Mouse (Mus musculus): Measurements from ENCODE around the gene Helt.
"Not testable (repeated sequence)": the region's sequence is repeated elsewhere in the genome, so short reads cannot be mapped to it uniquely, and the experiment has no call there.

Helt gene

DNA sequence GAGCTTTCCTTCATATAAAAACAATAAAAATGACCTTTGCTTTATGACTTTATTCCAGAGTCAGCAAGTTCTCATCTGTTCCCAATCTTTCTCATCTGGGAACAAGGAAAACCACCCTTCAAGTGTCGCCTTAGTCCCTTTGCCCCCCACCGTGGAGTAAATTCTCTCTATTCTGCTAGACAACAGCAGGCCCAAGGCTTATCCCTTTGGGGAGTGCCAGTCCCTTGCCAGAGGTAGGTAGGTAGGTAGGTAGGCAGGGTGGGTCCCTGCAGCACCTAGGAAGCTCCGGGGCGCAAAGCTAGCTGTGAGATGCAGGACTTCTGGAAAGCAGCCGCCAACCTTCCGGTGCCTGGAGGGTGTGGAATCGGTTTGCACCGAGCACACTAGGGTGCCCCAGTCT is 1.5 kb upstream of the Helt start:
- no peak for DNase-seq

DNA sequence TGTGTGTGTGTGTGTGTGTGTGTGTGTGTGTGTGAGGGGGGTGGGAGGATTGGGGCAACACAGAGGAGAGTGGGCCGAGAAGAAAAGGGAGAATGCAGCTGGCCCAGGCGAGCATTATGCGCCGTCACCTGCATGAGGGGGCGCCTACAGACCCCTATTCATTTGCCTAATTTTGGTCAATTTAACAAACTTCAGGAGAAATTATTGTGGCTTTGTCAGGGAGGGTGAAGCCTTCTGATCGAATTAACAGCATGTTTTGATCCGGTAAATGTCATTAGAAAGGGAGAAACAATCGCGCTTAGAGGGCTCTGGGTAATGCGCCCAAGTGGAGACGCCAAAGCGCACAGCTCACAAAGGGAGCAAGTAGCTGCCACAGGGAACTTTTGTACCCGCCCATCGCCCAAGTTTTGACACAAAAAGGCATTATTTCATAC is 647 bp upstream of the Helt start:
- no peak for DNase-seq

DNA sequence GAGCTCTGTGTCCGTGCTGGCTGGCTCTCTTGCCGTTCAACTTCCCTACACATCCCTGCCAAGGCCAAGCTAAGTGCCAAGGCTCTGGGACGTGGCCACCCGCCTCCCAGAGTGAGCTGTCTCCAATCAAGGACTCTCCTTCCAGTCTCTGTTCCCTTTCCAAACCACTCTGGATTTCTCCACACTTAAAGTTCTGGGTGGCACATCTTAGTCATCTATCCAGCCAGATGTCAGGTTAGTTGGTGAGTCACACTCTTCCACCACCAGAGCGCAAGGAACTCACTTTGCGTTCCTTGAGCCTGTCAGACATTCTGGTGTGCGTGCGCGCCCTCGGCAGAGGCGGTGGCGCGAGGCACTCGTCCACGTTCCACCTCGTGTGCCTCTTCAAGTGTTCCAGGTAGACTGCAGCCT is 725 bp downstream of the Helt start:
- DNase-seq: no peak

DNA sequence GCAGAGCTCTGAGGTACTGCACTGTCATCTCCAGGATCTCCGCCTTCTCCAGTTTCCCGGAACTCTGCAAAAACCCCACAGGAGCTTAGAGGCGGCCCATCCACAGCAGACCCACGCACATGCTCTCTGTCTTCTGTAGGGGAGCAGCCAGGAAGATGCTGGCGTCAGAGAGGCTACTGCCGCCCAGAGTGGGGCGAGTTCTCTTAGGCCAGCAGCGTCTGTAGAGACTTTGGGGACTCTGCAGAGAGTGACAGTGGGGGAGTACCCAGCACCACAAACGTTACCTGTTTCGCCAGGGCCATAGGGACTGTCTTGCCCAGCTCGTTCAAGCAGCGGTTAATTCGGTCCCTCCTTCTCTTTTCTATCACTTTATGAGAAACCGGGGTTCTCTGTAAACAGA is 1.3 kb downstream of the Helt start:
- no peak for DNase-seq

DNA sequence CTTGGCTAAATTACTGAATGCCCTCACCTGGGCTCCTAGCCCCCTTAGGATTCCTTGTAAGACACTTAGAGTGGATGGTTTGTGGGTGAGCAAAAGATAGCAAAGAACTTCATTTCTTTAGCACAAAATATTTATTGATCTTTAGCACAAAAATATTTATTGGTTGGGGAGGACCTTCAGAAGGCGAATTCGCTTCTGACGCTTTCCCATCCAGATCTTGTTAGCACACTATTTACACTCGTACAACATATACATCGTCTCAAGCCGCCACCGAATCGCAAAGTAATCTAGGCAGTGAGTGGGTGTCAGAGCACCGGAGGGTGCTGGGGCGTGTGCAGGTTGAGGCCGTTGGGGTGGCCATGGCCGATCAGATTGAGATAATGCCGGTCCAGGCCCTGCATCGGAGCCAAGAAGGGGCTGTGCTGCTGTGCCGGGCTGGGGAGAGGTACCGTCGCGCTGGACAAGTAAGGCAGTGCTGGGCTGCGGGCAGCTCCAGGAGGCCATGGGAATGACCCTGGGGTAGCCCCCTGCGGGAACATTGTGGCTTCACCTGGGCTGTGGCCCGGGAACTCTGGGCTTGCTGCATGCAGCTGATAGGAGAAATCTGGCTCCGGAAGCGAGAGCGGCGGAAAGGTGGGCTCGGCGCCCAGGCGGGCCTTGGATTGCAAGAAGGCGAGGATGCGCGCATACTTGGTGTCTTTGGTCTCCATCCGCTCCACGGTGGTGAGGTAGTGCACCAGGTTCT is 2.4 kb downstream of the Helt start:
- no peak for DNase-seq

DNA sequence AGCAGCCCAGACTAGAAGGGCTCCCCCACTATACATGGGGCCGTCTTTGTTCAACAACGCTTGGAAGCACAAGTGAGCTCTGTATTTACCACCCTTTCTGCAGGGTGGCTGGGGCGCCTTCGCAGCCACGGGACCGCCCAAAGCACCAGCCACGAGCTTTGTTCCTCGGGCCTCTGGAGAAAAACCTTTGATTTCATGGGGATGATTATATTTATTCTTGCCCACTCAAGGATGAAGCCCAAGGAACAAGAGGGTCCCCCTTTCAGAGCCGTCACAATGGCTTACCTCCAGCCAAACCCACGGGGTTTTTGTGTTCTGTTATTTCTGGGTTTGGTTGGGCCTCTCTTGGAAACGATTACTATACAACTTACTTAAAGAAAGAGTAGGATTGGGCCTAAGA is 5.2 kb downstream of the Helt start:
- DNase-seq: no peak

DNA sequence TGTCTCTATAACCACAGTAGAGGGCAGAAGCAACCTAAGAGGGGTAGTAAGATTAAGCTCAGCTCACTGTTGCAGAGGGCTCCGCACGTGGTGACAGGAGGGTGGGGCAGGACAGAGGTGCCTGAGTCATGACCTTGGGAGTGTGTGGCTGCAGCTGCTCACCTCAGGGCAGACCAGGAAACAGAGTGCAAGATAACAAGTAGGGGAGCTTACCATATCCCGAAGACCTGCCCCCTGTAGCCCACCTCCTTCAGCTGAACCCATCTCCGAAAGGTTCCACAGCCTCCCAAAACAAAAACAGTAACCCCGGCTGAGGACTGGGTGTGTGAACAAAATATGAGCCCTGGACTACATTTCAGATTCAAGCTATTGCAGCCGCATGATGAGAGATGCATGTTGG is 6.5 kb downstream of the Helt start:
- DNase-seq: no peak

DNA sequence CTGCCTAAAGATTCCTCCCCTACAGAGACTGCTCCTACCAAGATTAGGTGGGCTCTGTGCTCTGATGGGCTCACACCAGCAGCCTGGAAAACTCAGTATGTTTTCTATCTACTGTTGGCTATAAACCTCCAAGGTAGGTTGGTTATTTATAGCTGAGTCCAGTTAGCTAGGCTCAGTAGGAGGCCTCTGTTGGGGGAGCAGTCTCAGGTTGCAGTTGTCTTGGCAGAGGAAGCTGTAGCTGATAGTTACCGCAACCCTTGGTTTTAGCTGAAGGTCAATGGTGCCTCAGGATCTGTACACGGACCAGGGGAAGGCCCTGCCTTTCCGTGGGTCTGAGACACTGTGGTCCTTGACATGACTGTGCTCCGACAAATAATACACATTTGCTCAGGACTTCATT is 8.5 kb downstream of the Helt start:
- no peak for DNase-seq

DNA sequence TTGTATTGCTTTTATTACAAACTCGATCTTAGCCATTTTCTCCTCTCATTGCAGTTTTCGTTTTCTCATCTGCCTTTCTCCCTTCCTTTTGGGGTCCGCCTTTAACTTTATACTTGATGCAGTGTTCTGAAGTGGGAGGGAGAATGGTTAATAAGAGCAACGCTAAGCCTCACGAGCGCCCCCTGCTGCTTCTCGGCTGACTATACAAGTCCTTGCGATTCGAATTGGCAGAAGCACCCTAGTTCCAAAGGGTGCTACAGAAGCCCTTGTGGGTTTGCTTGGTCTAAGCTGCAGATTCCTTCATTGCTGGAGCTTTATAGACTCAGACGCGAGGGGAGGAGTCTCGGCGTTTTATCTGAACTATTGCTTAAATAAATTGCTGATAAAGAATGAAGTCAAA is 12.9 kb downstream of the Helt start:
- peak; percentile 51 for DNase-seq

DNA sequence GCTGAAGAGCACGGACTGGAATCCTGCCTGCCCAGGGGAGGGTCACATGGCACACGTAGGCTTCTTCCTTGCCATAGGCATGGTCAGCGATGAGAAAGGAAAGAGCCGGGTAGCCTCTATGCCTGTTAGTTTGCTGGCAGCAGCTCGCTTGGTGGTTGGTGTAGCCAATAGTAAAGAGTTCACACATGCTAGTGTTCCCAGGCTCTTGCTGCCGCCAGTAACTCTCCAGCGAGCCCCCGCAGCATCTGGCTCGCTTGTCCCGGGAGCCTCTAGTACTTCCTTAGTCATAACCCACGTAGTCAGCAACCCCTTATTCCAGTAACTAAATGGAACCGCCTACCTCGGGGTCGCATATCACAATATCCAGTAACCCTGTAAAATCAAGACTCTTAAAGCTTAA is 17.5 kb downstream of the Helt start:
- DNase-seq: no peak

DNA sequence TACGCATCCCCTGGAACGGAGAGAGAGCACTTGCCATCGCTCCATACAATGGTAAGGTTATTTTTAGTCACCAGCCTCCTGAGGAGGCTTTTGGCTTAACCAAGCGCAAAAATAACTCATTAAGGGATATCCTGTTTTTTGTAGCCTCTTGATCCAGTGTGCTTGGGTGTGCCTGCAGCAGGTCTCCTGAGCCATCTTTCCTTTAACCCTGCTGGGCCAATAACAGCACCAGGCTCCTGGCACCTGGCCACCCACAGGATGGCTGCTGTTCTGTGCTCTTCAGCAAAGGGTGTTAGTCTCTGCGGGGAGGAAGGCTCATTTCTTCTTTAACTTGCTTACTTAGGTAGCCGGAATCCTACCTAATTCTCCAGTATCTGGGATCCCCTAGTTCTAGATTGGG is 23.7 kb downstream of the Helt start:
- DNase-seq: no peak

DNA sequence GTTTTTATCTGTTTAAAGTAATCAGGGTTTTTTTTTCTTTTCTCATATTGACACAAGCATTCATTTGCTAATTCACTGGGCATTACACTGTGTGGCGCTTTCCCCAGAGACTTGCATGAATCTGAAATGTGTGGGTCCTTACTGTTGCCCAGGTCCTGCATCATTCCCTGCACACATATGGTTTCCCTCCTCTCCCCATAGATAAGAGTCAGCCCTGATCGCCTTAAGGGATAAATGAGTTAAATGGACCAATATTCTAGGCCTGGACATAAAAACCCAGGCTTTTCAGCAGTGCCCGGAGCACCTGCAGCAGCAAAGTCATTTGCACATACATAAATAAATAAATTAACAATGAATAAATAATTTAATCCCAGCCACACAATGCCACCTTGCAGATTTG is 24.3 kb downstream of the Helt start:
- DNase-seq: no peak

DNA sequence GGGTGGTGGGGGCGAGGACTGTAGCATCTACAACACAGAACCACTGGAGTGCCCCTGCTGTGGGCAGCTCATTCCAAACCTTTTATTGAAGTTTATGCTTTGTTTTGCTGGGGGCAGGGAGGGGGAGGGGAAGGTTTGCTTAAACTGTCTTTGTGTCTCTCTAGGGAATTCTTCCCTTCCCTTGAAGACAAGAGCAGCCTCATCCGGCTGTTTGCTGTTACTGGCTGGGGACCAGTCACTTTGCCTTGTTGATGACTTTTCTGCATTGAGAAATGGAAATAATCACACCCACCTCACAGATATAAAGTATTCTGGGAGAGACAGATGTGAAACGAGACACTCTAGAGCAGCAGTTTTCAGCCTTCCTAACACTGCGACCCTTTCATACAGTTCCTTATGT is 27.7 kb downstream of the Helt start:
- no peak for DNase-seq

DNA sequence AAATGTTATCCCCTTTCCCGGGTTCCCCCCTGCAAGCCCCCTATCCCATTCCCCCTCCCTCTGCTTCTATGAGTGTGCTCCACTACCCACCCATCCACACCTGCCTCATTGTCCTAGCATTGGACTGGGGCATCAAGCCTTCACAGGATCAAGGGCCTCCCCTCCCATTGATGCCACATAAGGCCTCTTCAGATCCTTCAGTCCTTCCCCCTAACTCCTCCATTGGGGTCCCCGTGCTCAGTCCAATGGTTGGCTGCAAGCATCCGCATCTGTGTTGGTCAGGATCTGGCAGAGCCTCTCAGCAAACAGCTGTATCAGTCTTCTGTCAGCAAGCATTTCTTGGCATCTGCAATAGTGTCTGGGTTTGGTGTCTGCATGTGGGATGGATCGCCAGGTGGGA is 30.3 kb downstream of the Helt start:
- DNase-seq: not testable (repeated sequence)

DNA sequence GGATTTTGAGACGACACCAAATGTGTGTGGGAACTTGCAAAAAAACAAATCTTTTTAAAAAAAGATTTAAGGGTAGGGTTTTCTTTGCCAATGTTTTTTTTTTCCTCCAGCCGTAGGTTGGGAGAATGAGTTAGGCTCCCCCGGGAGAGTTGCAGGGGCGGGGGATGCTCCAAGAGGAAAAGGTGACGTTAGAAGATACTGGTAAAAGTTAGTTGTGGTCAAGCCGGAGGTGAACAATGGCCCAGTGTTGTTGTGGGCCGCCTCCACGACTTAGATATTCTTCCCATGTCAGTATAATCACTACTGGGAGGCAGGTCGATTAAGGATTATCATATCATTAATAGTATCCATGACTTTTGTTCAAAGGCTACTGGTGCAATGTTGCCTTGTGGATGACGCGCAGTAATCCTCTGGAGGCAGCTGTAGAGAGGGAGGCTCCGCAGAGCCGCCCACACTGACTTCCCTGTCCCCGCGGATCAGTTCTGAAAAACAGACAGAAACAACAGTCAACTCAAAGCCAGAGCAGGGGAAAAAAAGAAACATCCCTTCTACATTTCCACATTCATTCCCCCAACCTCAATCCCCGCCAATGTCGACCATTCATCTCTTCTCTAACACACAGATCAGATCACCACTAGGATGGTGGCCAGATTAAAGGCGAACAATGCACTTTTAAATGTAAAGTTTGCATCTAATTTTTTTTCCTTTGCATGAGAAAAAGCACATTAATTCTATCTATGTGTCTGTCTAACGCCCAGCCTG is 36.4 kb downstream of the Helt start:
- no peak for DNase-seq

DNA sequence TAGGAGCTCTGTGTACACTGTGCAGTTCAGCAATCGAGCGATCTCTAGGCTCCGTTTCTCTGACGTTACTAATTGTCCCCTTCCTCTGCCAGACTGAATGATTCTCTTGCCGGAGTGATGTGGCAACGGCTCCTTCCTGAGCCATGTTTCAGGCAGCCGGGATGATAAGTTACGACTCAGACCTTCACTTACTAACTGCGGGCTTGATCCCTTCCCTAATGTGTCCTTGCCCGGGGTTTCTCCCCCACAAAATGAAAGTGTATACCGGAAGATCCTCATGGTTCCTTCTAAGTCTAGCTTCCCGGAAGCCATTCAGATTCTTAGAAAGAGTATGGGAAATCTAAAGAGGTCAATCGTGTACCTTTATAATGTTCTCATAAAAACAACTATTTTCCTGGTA is 42.0 kb downstream of the Helt start:
- no peak for DNase-seq

DNA sequence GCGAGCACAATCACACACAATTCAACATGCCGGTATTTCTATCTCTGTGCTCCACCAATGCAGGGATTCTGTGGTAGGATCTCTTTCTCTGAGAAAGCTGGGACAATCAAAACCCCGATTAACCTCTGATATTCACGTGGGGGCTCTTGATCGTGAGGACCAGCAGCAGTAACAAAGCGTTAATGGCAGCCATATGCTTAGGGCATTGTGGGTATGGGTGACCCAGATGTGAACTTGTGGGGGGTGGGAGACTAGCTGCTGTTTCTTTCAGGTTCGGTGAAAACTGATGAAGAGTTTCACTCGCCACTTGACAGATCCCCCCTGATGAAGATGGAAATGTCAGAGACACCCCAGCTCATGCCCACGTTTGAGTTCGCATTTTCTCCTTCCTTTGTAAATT is 42.9 kb downstream of the Helt start:
- DNase-seq: no peak

DNA sequence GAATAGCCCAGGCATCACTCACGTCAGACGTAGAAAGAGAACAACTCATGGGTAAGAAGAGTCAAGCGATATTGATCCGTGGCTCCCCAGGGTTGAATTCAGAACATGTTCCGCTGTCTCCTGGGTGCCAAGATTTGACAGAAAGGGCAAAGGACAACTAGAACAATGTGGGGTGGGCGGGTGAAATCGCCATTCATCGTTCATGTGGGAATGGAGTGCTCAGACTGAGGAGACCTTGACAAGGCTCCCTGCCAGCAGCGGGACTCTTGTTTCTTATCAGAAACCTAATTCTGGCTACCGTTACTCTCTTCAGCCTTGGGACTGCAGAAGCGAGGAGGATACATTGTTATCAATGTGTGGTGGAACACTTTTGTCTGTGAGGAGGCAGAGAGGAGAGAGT is 48.1 kb downstream of the Helt start:
- DNase-seq: no peak

DNA sequence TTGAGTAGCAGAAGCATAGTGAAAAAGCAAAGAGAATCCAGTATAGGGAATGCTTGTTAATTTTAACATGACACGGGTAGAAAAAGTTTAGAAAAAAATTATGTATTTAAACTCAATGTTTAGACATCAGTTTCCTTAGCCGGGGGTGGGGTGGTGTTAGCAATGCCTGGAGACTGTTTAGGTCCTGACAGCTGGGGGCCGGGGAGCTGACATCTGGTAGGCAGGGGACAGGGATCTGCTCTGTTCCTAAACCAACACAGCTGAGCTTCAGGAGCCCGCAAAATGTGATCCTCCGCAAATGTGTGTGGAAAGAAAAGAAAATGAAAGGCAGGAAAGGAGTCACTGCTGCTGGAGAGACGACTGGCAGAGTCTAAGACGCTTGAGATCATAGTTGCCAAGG is 51.5 kb downstream of the Helt start:
- DNase-seq: no peak

Measured in thymus, postnatal 25 days (tissue).